Mouse (Mus musculus) limb, embryonic 14.5 days (tissue): ENCODE measurements around the gene Slc8a3. TPM values are rescaled to one million over a fixed set of nuclear protein-coding genes. Genes with fewer than 3 reads are reported as not detected.

Source experiments
- ATAC-seq: fragments of 200-750 bp; cut with Nextera tagmentation; 2 replicates; pipeline ENCODE4 v1.8.0; 2017; ENCODE audit warnings: low read depth, moderate number of reproducible peaks, moderate TSS enrichment; ENCODE audit not compliant: low FRiP score
- DNase-seq: peaks from one replicate; pipeline ENCODE4 v3.0.0-alpha.2; 2015; ENCODE audit warnings: low spot score
- H3K27ac ChIP-seq: fragments of 300-500 bp; sonication (generic); replicated peaks from 2 replicates; pipeline ENCODE4 v1.5.1; 2014; ENCODE audit warnings: low read depth, mild to moderate bottlenecking, low read length, moderate library complexity, mixed read lengths
- H3K27me3 ChIP-seq: fragments of 300-500 bp; sonication (generic); 2 replicates; pipeline ENCODE4 v1.6.1; 2014; ENCODE audit warnings: low read length, mixed read lengths; ENCODE audit not compliant: control insufficient read depth, insufficient read depth
- H3K36me3 ChIP-seq: fragments of 300-500 bp; sonication (generic); 2 replicates; pipeline ENCODE4 v1.6.1; 2014; ENCODE audit warnings: mild to moderate bottlenecking, low read length, moderate library complexity, mixed read lengths; ENCODE audit not compliant: control insufficient read depth, insufficient read depth
- H3K4me1 ChIP-seq: fragments of 300-500 bp; sonication (generic); 2 replicates; pipeline ENCODE4 v1.6.1; 2014; ENCODE audit warnings: antibody characterized with exemption, low read length, mixed read lengths; ENCODE audit not compliant: control insufficient read depth, insufficient read depth
- H3K4me2 ChIP-seq: fragments of 300-500 bp; sonication (generic); replicated peaks from 2 replicates; pipeline ENCODE4 v1.6.1; 2014; ENCODE audit warnings: low read depth, mild to moderate bottlenecking, low read length, moderate library complexity; ENCODE audit not compliant: severe bottlenecking
- H3K4me3 ChIP-seq: fragments of 300-500 bp; sonication (generic); replicated peaks from 2 replicates; pipeline ENCODE4 v1.5.1; 2014; ENCODE audit warnings: low read length
- H3K9ac ChIP-seq: fragments of 300-500 bp; sonication (generic); 2 replicates; pipeline ENCODE4 v1.6.1; 2014; ENCODE audit warnings: mild to moderate bottlenecking, low read depth, low read length, moderate library complexity; ENCODE audit not compliant: severe bottlenecking
- H3K9me3 ChIP-seq: fragments of 300-500 bp; sonication (generic); 2 replicates; pipeline ENCODE4 v1.6.1; 2016; ENCODE audit warnings: low read length; ENCODE audit not compliant: control insufficient read depth
- POLR2A ChIP-seq: fragments of 200-500 bp; IDR thresholded peaks from 2 replicates; pipeline ENCODE4 v1.8.0; 2012; ENCODE audit warnings: inconsistent platforms, mild to moderate bottlenecking, moderate library complexity, borderline replicate concordance; ENCODE audit not compliant: insufficient read depth, insufficient read length; ENCODE audit errors: extremely low read depth
- WGBS: fragments of 180-500 bp; shearing (Covaris S2); extraction: QIAGEN DNeasy Blood & Tissue Kit; methylation state at CpG from one replicate; pipeline ENCODE4 v1.1.7; 2014; 5-methylcytosine and 5-hydroxymethylcytosine counted together
- polyA plus RNA-seq, 2 experiments: library from polyadenylated mRNA; depleted of rRNA in 1 of 2; stranded (reverse) in 1 of 2; unstranded in 1 of 2; fragments of >200 nt; fragmentation: Nextera tagmentation in 1 of 2; extraction: Ambion mirVana in 1 of 2; gene quantifications; 2 replicates each; pipeline versions ENCODE4 v1.2.1 to v1.2.3; 2012 to 2014

Gene Slc8a3
- polyA plus RNA-seq, 2 experiments, result 2.5 to 4.2 TPM

GRCm38 (mm10) chr12:81189636-81190035 is 143.3 kb downstream of the Slc8a3 start:
- Histone ChIP-seq H3K27ac (no peak overlapping the region), H3K4me1 (no peaks in the 10 kb centered on the region), H3K4me3 (no peak overlapping the region), H3K4me2 (no peak overlapping the region), H3K36me3 (no peaks in the 10 kb centered on the region), H3K27me3 (no peaks in the 10 kb centered on the region), H3K9ac (no peak overlapping the region), H3K9me3 (no peaks in the 10 kb centered on the region)
- 81% methylated on average over 1 of the region's 1 CpGs for WGBS
- TF ChIP-seq POLR2A, result no peak
- DNase-seq (no peak), ATAC-seq (no peak)

- H3K4me3 ChIP-seq, result no peak overlapping the region
- ATAC-seq, result no peak
These were observed 144.0 kb downstream of the Slc8a3 start for GRCm38 (mm10) chr12:81188996-81189395.

GRCm38 (mm10) chr12:81188423-81188822 is 144.6 kb downstream of the Slc8a3 start:
- H3K4me3 ChIP-seq, result no peak overlapping the region
- 86% methylated on average over 3 of the region's 3 CpGs for WGBS
- no peaks in the 10 kb centered on the region for H3K36me3 ChIP-seq
- H3K27ac ChIP-seq, result no peak overlapping the region
- H3K9me3 ChIP-seq, result no peaks in the 10 kb centered on the region
- no peak overlapping the region for H3K4me2 ChIP-seq
- H3K27me3 ChIP-seq, result no peaks in the 10 kb centered on the region
- H3K9ac ChIP-seq, result no peak overlapping the region
- H3K4me1 ChIP-seq, result no peaks in the 10 kb centered on the region
- DNase-seq (no peak), ATAC-seq (no peak)
- no peak for TF ChIP-seq POLR2A

More at GRCm38 (mm10) chr12:81188996-81189395, 144.0 kb downstream of the Slc8a3 start:
- H3K4me2 ChIP-seq, result no peak overlapping the region
- H3K4me1 ChIP-seq, result no peaks in the 10 kb centered on the region
- H3K27me3 ChIP-seq, result no peaks in the 10 kb centered on the region
- H3K36me3 ChIP-seq, result no peaks in the 10 kb centered on the region
- WGBS, result 91% methylated on average over 4 of the region's 4 CpGs
- no peak for DNase-seq
- no peaks in the 10 kb centered on the region for H3K9me3 ChIP-seq
- no peak overlapping the region for H3K27ac ChIP-seq
- no peak for TF ChIP-seq POLR2A
- no peak overlapping the region for H3K9ac ChIP-seq

GRCm38 (mm10) chr12:81186668-81187067 is 146.3 kb downstream of the Slc8a3 start:
- no peak for TF ChIP-seq POLR2A

DNA sequence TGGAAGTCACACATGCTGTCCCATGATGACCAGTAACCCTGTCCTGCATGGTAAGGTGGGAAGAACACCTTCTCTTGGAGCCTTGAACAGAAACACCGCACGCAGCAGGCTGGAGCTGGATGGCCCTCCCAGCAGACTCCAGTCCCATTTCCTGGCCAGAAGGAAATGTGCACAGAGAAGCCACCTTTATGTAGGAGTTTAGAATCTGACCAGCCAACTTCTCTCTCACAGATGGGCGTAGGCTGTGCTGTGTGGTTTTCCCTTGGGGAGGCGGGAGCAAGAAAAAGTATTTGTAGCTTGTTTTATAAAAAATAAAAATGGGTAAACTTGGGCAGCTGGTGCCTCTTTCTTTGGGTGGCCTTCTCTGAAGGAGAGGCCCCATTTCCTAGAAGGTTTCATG is 146.9 kb downstream of the Slc8a3 start:
- no peak for TF ChIP-seq POLR2A
- WGBS, result 94% methylated on average over 4 of the region's 4 CpGs
- Histone ChIP-seq H3K36me3 (no peaks in the 10 kb centered on the region), H3K9ac (no peak overlapping the region), H3K27me3 (no peaks in the 10 kb centered on the region), H3K4me2 (no peak overlapping the region), H3K9me3 (no peaks in the 10 kb centered on the region), H3K27ac (no peak overlapping the region), H3K4me3 (no peak overlapping the region), H3K4me1 (no peaks in the 10 kb centered on the region)
- DNase-seq, result no peak
- ATAC-seq, result no peak

More at GRCm38 (mm10) chr12:81186668-81187067, 146.3 kb downstream of the Slc8a3 start:
- Histone ChIP-seq H3K4me1 (no peaks in the 10 kb centered on the region), H3K9ac (no peak overlapping the region), H3K27ac (no peak overlapping the region), H3K4me2 (no peak overlapping the region), H3K36me3 (no peaks in the 10 kb centered on the region), H3K27me3 (no peaks in the 10 kb centered on the region), H3K4me3 (no peak overlapping the region), H3K9me3 (no peaks in the 10 kb centered on the region)
- ATAC-seq, result no peak
- no peak for DNase-seq
- WGBS, result 77% methylated on average over 3 of the region's 3 CpGs

DNA sequence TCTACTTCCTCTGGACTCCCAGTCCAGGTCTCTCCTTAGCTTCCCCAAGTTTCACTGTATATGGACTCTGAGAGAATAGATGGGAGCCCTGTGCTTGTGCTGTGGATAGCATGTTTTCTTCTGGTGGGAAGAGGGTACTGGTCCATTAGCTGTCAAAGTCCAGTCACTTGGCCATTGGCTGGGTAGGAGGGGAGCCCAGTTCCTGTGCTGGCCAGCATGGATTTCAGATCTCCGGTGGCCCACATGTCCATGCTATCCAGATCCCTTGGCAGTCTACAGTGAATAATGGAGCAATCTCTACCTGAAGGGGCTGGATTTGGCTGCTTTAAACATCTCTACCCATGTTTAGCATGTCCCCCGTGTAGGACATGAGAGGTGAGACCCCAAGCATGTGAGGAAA is 148.0 kb downstream of the Slc8a3 start:
- Histone ChIP-seq H3K4me1 (no peaks in the 10 kb centered on the region), H3K36me3 (no peaks in the 10 kb centered on the region), H3K27ac (no peak overlapping the region), H3K4me3 (no peak overlapping the region), H3K4me2 (no peak overlapping the region), H3K9me3 (no peaks in the 10 kb centered on the region), H3K9ac (no peak overlapping the region), H3K27me3 (no peaks in the 10 kb centered on the region)
- DNase-seq (no peak), ATAC-seq (no peak)
- 86% methylated on average over 2 of the region's 2 CpGs for WGBS
- TF ChIP-seq POLR2A, result no peak
